Mouse (Mus musculus) limb, embryonic 13.5 days (tissue): ENCODE data around the gene Gm37240. TPM values are rescaled to one million over a fixed set of nuclear protein-coding genes. Genes with fewer than 3 reads are reported as not detected.
"Not testable (repeated sequence)": the region's sequence is repeated elsewhere in the genome, so short reads cannot be mapped to it uniquely, and the experiment has no call there.

Source experiments
- ATAC-seq: fragments of 200-750 bp; cut with Nextera tagmentation; 2 replicates; pipeline ENCODE4 v1.8.0; 2017; ENCODE audit warnings: low read depth, moderate number of reproducible peaks, moderate TSS enrichment; ENCODE audit not compliant: low FRiP score
- H3K27ac ChIP-seq: fragments of 300-500 bp; sonication (generic); 2 replicates; pipeline ENCODE4 v1.5.1; 2015; ENCODE audit warnings: inconsistent platforms, mild to moderate bottlenecking, moderate library complexity
- H3K27me3 ChIP-seq: fragments of 300-500 bp; sonication (generic); 2 replicates; pipeline ENCODE4 v1.6.1; 2015; ENCODE audit warnings: mild to moderate bottlenecking, inconsistent platforms
- H3K36me3 ChIP-seq: fragments of 300-500 bp; sonication (generic); 2 replicates; pipeline ENCODE4 v1.6.1; 2015; ENCODE audit warnings: inconsistent platforms, mild to moderate bottlenecking, moderate library complexity
- H3K4me1 ChIP-seq: fragments of 300-500 bp; sonication (generic); 2 replicates; pipeline ENCODE4 v1.6.1; 2015; ENCODE audit warnings: inconsistent platforms
- H3K4me2 ChIP-seq: fragments of 300-500 bp; sonication (generic); replicated peaks from 2 replicates; pipeline ENCODE4 v1.6.1; 2015; ENCODE audit warnings: inconsistent platforms, mild to moderate bottlenecking, moderate library complexity
- H3K4me3 ChIP-seq: fragments of 300-500 bp; sonication (generic); 2 replicates; pipeline ENCODE4 v1.5.1; 2015; ENCODE audit warnings: moderate library complexity, mild to moderate bottlenecking, inconsistent platforms
- H3K9ac ChIP-seq: fragments of 300-500 bp; sonication (generic); 2 replicates; pipeline ENCODE4 v1.6.1; 2015; ENCODE audit warnings: mild to moderate bottlenecking, inconsistent platforms
- H3K9me3 ChIP-seq: fragments of 300-500 bp; sonication (generic); 2 replicates; pipeline ENCODE4 v1.6.1; 2016; ENCODE audit warnings: inconsistent platforms
- WGBS: fragments of 180-500 bp; shearing (Covaris S2); methylation state at CpG from one replicate; pipeline ENCODE4 v1.1.7; 2015; 5-methylcytosine and 5-hydroxymethylcytosine counted together
- polyA plus RNA-seq: library from polyadenylated mRNA; unstranded; fragments of >200 nt; fragmentation: Nextera tagmentation; extraction: Ambion mirVana; gene quantifications from 2 replicates; pipeline ENCODE4 v1.2.1, GENCODE M21; 2015

Gene Gm37240
- polyA plus RNA-seq, 1 experiment from 2014 or later, result 6.1 TPM

GRCm38 (mm10) chr3:84547177-84547576, 1340.1 kb downstream of the Gm37240 start:
- H3K36me3 ChIP-seq, result 0 out of 2 replicates have a peak, but pooled peaks cover 5% of the 10 kb centered on the region
- no peak overlapping the region for H3K27ac ChIP-seq
- no peaks in the 10 kb centered on the region for H3K27me3 ChIP-seq
- H3K9me3 ChIP-seq, result no peaks in the 10 kb centered on the region
- H3K4me3 ChIP-seq, result no peak overlapping the region
- no peak for ATAC-seq
- no peak overlapping the region for H3K9ac ChIP-seq
- H3K4me1 ChIP-seq, result no peaks in the 10 kb centered on the region
- 59% methylated on average over 8 of the region's 8 CpGs for WGBS
- no peak overlapping the region for H3K4me2 ChIP-seq

DNA sequence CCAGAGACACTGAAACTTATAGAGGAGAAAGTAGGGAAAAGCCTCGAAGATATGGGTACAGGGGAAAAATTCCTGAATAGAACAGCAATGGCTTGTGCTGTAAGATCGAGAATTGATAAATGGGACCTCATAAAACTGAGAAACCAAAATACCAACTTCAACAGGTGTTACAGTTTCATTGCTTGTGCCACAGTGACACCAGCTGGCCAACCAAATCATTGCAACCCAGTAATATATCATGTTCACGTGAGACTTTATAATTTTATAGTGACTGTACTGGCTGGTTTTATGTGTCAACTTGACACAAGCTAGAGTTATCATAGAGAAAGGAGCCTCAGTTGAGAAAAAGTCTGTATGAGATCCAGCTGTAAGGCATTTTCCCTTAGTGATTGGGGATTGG, 1344.9 kb downstream of the Gm37240 start:
- not testable (repeated sequence) for H3K9me3 ChIP-seq, H3K27me3 ChIP-seq, H3K4me1 ChIP-seq, H3K27ac ChIP-seq, H3K4me2 ChIP-seq, H3K9ac ChIP-seq, ATAC-seq, H3K4me3 ChIP-seq, H3K36me3 ChIP-seq
- WGBS, result 17% methylated on average over 3 of the region's 3 CpGs

DNA sequence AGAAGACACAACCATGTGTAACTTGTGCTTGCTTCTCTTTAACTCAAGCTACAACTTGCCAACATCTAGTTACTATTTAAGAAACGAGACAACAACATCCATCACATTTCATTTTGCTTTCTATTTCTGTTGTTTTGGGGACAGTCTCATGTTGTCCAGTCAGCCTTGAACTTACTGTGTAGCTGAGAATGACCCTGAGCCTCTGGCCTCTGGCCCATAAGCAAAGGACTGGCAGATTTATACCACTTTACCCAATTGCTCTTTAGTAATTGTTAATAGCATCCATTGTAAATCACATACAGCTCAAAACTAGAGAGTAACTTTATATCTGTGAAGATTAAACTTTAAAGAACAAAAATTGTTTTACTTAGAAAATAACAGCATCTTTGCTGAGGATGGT, 1345.4 kb downstream of the Gm37240 start:
- Histone ChIP-seq H3K9ac (no peak overlapping the region), H3K4me1 (peaks cover 4% of the 10 kb centered on the region; the same call in 1 of the 2 replicates), H3K36me3 (0 out of 2 replicates have a peak, but pooled peaks cover under 1% of the 10 kb centered on the region), H3K4me2 (no peak overlapping the region), H3K27ac (no peak overlapping the region), H3K4me3 (no peak overlapping the region), H3K27me3 (no peaks in the 10 kb centered on the region), H3K9me3 (no peaks in the 10 kb centered on the region)
- no peak for ATAC-seq
- WGBS, result 88% methylated on average over 1 of the region's 1 CpGs

- Histone ChIP-seq H3K27ac (no peak overlapping the region), H3K36me3 (no peaks in the 10 kb centered on the region), H3K4me1 (peaks cover 4% of the 10 kb centered on the region; the same call in 1 of the 2 replicates), H3K4me2 (no peak overlapping the region), H3K4me3 (no peak overlapping the region), H3K9me3 (no peaks in the 10 kb centered on the region), H3K9ac (no peak overlapping the region), H3K27me3 (no peaks in the 10 kb centered on the region)
- no peak for ATAC-seq
Observed at GRCm38 (mm10) chr3:84540640-84541039, 1346.7 kb downstream of the Gm37240 start.

- peaks cover 4% of the 10 kb centered on the region; the same call in 1 of the 2 replicates for H3K4me1 ChIP-seq
- H3K9ac ChIP-seq, result no peak overlapping the region
- no peak overlapping the region for H3K4me3 ChIP-seq
- H3K4me2 ChIP-seq, result no peak overlapping the region
- ATAC-seq, result no peak
- H3K9me3 ChIP-seq, result no peaks in the 10 kb centered on the region
- no peaks in the 10 kb centered on the region for H3K27me3 ChIP-seq
- H3K27ac ChIP-seq, result no peak overlapping the region
- 88% methylated on average over 6 of the region's 6 CpGs for WGBS
- H3K36me3 ChIP-seq, result peaks cover 12% of the 10 kb centered on the region
Observed at GRCm38 (mm10) chr3:84536987-84537386, 1350.3 kb downstream of the Gm37240 start.

DNA sequence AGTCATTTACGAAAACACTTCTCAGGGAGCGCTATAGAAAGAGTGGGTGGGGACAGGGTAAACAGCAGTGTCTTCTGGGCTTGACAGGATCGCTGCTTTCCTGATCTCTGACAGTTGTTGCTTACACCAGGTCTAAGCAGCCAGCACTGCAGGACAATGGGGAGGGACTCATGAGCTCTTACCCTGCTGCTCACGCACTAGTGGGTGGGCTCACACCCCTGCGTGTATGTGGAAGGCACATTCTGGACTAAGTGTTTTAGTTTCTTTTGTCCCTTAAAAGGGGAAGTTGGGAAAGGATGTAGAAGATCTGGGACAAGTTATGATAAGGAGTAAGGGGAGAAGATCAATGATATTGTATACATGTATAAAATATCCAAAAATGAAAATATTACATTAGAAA, 1354.1 kb downstream of the Gm37240 start:
- no peaks in the 10 kb centered on the region for H3K9me3 ChIP-seq
- H3K4me3 ChIP-seq, result no peak overlapping the region
- no peak overlapping the region for H3K27ac ChIP-seq
- 83% methylated on average over 5 of the region's 5 CpGs for WGBS
- H3K27me3 ChIP-seq, result no peaks in the 10 kb centered on the region
- H3K4me1 ChIP-seq, result no peaks in the 10 kb centered on the region
- no peak for ATAC-seq
- H3K9ac ChIP-seq, result no peak overlapping the region
- H3K4me2 ChIP-seq, result no peak overlapping the region
- peaks cover 12% of the 10 kb centered on the region for H3K36me3 ChIP-seq

DNA sequence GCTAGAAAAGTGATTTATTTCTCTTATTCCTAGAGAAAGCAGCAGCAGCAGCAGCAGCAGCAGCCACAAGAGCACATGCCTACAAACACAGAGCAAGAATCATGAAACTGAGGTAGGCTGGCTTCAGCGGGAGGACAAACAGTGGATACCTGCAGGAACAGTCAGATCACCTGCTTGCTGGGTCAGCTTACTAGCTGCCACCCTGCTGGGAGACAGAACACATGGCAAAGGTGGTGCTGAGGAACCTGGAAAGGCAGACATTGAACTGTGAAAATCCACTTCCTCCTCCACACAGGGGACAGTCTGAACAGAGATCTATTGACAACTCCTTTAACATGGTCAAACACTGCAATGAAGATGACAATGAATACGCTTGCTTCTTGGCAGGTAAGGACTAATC, 1358.3 kb downstream of the Gm37240 start:
- no peak for ATAC-seq
- Histone ChIP-seq H3K36me3 (peaks cover 30% of the 10 kb centered on the region), H3K9ac (no peak overlapping the region), H3K4me2 (no peak overlapping the region), H3K4me3 (no peak overlapping the region), H3K4me1 (no peaks in the 10 kb centered on the region), H3K27ac (no peak overlapping the region), H3K9me3 (no peaks in the 10 kb centered on the region), H3K27me3 (no peaks in the 10 kb centered on the region)
- 78% methylated on average over 2 of the region's 2 CpGs for WGBS

GRCm38 (mm10) chr3:84524952-84525351, 1362.4 kb downstream of the Gm37240 start:
- Histone ChIP-seq H3K9me3 (no peaks in the 10 kb centered on the region), H3K4me1 (no peaks in the 10 kb centered on the region), H3K27me3 (no peaks in the 10 kb centered on the region), H3K36me3 (peaks cover 18% of the 10 kb centered on the region), H3K9ac (no peak overlapping the region), H3K4me2 (no peak overlapping the region), H3K4me3 (no peak overlapping the region), H3K27ac (no peak overlapping the region)
- no peak for ATAC-seq
- 91% methylated on average over 1 of the region's 1 CpGs for whole genome bisulfite sequencing

DNA sequence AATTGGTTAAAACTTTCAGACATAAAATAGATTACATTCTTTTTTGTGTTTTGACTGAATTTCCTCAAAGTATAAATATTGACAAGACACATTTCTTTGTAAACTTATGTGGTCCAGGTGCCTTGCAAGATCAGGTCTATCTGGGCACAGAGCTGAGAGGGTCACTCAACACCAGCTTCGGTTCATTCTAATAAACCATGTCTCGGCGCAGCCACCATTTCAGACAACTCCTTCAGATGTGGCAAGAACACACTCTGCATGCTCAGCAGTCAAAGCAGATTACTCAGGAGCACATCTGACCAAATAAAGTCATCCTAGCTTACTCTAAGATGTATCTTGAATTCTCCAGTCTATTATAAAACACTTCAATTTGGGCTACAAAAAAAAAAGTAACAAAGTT, 1371.2 kb downstream of the Gm37240 start:
- H3K9me3 ChIP-seq, result no peaks in the 10 kb centered on the region
- no peaks in the 10 kb centered on the region for H3K27me3 ChIP-seq
- H3K4me3 ChIP-seq, result no peak overlapping the region
- ATAC-seq, result no peak
- H3K4me2 ChIP-seq, result no peak overlapping the region
- H3K4me1 ChIP-seq, result no peaks in the 10 kb centered on the region
- WGBS, result 82% methylated on average over 3 of the region's 3 CpGs
- H3K9ac ChIP-seq, result no peak overlapping the region
- no peak overlapping the region for H3K27ac ChIP-seq
- H3K36me3 ChIP-seq, result peaks cover 11% of the 10 kb centered on the region

GRCm38 (mm10) chr3:84512774-84513515, 1374.4 kb downstream of the Gm37240 start:
- Histone ChIP-seq H3K9ac (no peak overlapping the region), H3K36me3 (peaks cover 9% of the 10 kb centered on the region), H3K27me3 (no peaks in the 10 kb centered on the region), H3K27ac (no peak overlapping the region), H3K4me1 (no peaks in the 10 kb centered on the region), H3K4me3 (no peak overlapping the region), H3K9me3 (no peaks in the 10 kb centered on the region), H3K4me2 (no peak overlapping the region)
- ATAC-seq, result no peak
- WGBS, result 42% methylated on average over 6 of the region's 6 CpGs

GRCm38 (mm10) chr3:84505193-84505592, 1382.1 kb downstream of the Gm37240 start:
- Histone ChIP-seq H3K27ac (no peak overlapping the region), H3K36me3 (peaks cover 13% of the 10 kb centered on the region), H3K4me3 (no peak overlapping the region), H3K4me1 (peaks cover 14% of the 10 kb centered on the region), H3K4me2 (no peak overlapping the region), H3K9ac (no peak overlapping the region), H3K9me3 (no peaks in the 10 kb centered on the region), H3K27me3 (no peaks in the 10 kb centered on the region)
- no peak for ATAC-seq
- 92% methylated on average over 4 of the region's 4 CpGs for WGBS

DNA sequence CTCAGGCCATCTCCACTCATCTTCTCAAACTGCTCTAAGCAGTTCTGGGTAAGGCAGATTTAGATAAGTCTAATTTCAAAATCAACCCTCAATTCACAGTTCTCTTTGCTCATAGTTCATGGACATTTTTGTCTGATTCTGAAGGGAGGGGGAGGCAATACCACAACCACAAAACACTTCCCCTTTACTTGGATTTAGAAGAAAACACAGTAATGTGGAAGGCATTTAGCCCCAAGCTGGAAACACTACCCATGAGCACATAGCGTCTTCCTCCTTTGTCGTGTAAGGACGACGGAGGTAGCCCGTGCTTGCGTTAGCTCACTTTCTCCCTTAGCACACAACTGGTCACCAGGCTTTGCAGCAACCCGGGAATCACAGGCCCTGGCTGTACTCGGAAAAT, 1383.0 kb downstream of the Gm37240 start:
- Histone ChIP-seq H3K4me2 (no peak overlapping the region), H3K9me3 (no peaks in the 10 kb centered on the region), H3K9ac (no peak overlapping the region), H3K27me3 (no peaks in the 10 kb centered on the region), H3K4me3 (no peak overlapping the region), H3K4me1 (peaks cover 14% of the 10 kb centered on the region), H3K27ac (no peak overlapping the region), H3K36me3 (peaks cover 13% of the 10 kb centered on the region)
- WGBS, result 89% methylated on average over 8 of the region's 8 CpGs
- no peak for ATAC-seq

GRCm38 (mm10) chr3:84502101-84502500, 1385.2 kb downstream of the Gm37240 start:
- Histone ChIP-seq H3K27me3 (no peaks in the 10 kb centered on the region), H3K36me3 (peaks cover 9% of the 10 kb centered on the region; the same call in 1 of the 2 replicates), H3K9ac (no peak overlapping the region), H3K27ac (no peak overlapping the region), H3K4me2 (no peak overlapping the region), H3K9me3 (no peaks in the 10 kb centered on the region), H3K4me3 (no peak overlapping the region), H3K4me1 (peaks cover 14% of the 10 kb centered on the region)
- ATAC-seq, result no peak
- WGBS, result 82% methylated on average over 2 of the region's 2 CpGs
